Mouse (Mus musculus) small intestine, adult 2 months (tissue): Measurements from ENCODE around the gene St3gal4. TPM values are rescaled to one million over a fixed set of nuclear protein-coding genes. Genes with fewer than 3 reads are reported as not detected.
A peak's percentile ranks its signal among the peaks of the same experiment; 100 is the strongest.
"Not testable (repeated sequence)": the region's sequence is repeated elsewhere in the genome, so short reads cannot be mapped to it uniquely, and the experiment has no call there.

Source experiments
- H3K27ac ChIP-seq: fragments of 200-500 bp; 2 replicates; pipeline ENCODE4 v1.5.1; 2012; ENCODE audit warnings: low read depth, low read length, control low read depth, inconsistent platforms; ENCODE audit not compliant: insufficient read depth
- H3K27me3 ChIP-seq: fragments of 200-500 bp; 2 replicates; pipeline ENCODE4 v1.6.1; 2012; ENCODE audit warnings: mild to moderate bottlenecking, moderate library complexity, low read length, inconsistent platforms; ENCODE audit not compliant: control insufficient read depth, insufficient read depth
- H3K36me3 ChIP-seq: fragments of 200-500 bp; 2 replicates; pipeline ENCODE4 v1.6.1; 2012; ENCODE audit warnings: mild to moderate bottlenecking, low read length, control low read depth, inconsistent platforms; ENCODE audit not compliant: control insufficient read depth, insufficient read depth
- H3K4me1 ChIP-seq: fragments of 200-500 bp; 2 replicates; pipeline ENCODE4 v1.6.1; 2012; ENCODE audit warnings: low read length, inconsistent platforms, mixed read lengths; ENCODE audit not compliant: control insufficient read depth, insufficient read depth, insufficient read length
- H3K4me3 ChIP-seq: fragments of 200-500 bp; 2 replicates; pipeline ENCODE4 v1.5.1; 2012; ENCODE audit warnings: low read depth, mild to moderate bottlenecking, control low read depth, inconsistent platforms, low read length, moderate library complexity
- CTCF ChIP-seq: fragments of 200-500 bp; IDR thresholded peaks from 2 replicates; pipeline ENCODE4 v1.5.1; 2012; ENCODE audit warnings: low read depth, mild to moderate bottlenecking, control low read depth, inconsistent platforms, low read length, moderate library complexity, mixed read lengths; ENCODE audit not compliant: insufficient replicate concordance, insufficient read length; ENCODE audit errors: extremely low read depth
- POLR2A ChIP-seq: fragments of 200-500 bp; IDR thresholded peaks from 2 replicates; pipeline ENCODE4 v1.6.1; 2012; ENCODE audit warnings: low read depth, mild to moderate bottlenecking, control low read depth, inconsistent platforms, low read length, moderate library complexity
- WGBS: fragments of 180-500 bp; shearing (Covaris S2); methylation state at CpG from one replicate; pipeline ENCODE4 v1.1.7; 2018; 5-methylcytosine and 5-hydroxymethylcytosine counted together
- polyA plus RNA-seq: library from polyadenylated mRNA; depleted of rRNA; stranded (reverse); fragments of >200 nt; gene quantifications from 2 replicates; pipeline ENCODE4 v1.2.3, GENCODE M21; 2012

The St3gal4 gene
- polyA plus RNA-seq, 1 experiment: 354 TPM

DNA sequence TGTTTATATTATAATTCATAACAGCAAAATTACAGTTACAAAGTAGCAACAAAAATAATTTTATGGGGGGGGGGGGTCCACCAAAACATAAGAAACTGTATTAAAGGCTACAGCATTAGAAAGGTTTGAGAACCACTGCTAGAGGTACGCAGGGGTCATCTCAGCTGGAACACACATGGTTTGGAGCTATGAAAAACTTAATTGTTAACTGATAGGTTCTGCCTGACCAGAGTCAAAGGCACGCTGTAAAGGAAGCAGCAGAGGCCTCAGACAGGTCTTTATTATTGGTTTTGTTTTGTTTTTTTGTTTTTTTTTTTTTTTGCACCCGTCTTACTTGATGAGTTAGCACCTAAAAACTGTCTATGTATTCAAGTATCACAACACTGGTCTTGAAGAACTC lies 39.4 kb upstream of the St3gal4 start:
- TF ChIP-seq POLR2A (no peak), CTCF (no peak)
- WGBS: 94% methylated on average over 3 of the region's 3 CpGs
- no peaks in the 10 kb centered on the region for H3K36me3 ChIP-seq
- no peak overlapping the region for H3K4me3 ChIP-seq
- H3K27me3 ChIP-seq: no peaks in the 10 kb centered on the region
- no peak overlapping the region for H3K27ac ChIP-seq
- peaks cover 8% of the 10 kb centered on the region for H3K4me1 ChIP-seq

DNA sequence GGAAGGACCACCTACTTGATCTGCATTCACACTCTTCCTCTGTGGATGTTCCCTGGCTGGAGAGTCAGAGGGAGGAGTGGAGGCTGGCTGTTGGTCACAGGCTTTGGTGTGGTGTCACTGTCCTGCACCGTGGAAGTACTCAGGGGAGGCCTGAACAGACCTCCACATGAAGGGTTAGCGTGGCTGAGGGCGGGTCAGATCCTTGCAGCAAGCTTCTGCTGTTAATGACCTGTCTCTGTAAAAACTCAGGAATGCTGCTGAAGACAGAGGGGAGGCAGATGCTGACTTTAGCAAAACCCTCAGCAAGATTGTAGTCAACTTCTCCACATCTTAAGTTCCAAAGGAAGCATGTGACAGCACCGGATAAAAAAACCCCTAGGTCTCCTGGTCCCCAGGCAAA lies 37.8 kb upstream of the St3gal4 start:
- Histone ChIP-seq H3K36me3 (no peaks in the 10 kb centered on the region), H3K27ac (no peak overlapping the region; the same call in 1 of the 2 replicates), H3K4me3 (no peak overlapping the region), H3K4me1 (0 out of 2 replicates have a peak, but pooled peaks cover 3% of the 10 kb centered on the region), H3K27me3 (no peaks in the 10 kb centered on the region)
- WGBS: 81% methylated on average over 4 of the region's 4 CpGs
- TF ChIP-seq CTCF (no peak), POLR2A (no peak)

DNA sequence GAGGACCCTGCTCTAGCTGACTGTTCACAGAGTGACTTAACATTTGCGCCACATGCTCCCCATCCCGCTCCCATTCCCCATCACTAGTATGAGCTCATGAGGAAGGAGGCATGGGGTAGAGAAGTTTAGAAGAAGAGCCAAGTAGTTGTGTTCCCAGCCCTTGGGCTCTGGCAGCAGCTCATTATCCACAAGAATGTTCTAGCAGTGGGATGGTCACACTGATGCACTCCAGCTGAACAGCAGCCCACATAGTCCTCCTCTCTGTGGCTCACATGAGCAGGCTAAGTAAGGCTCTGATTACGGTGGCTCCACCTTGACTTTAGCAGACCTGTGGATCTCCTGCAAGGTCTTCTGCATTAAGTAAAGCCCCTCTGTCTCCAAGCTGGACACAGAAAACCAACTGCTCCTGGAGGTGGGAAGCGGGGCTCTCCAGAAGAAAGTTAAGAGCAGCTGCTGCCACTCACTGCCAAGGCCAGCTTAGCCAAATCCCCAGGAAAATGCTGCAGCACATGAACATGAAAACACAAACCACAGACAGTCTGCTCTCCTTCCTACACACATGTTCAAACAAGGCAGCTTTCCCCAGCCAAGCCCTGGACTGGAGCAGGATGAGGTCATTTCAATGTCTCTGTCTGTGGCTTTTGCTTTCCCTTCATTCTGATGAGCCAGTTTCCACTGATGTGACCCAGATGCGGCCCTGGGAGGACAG lies 37.1 kb upstream of the St3gal4 start:
- 88% methylated on average over 5 of the region's 5 CpGs for WGBS
- no peak overlapping the region for H3K4me3 ChIP-seq
- peak overlapping the region; percentile 33; the same call in 1 of the 2 replicates for H3K27ac ChIP-seq
- 0 out of 2 replicates have a peak, but pooled peaks cover 3% of the 10 kb centered on the region for H3K4me1 ChIP-seq
- TF ChIP-seq CTCF: no peak
- no peak for TF ChIP-seq POLR2A
- no peaks in the 10 kb centered on the region for H3K36me3 ChIP-seq
- no peaks in the 10 kb centered on the region for H3K27me3 ChIP-seq

DNA sequence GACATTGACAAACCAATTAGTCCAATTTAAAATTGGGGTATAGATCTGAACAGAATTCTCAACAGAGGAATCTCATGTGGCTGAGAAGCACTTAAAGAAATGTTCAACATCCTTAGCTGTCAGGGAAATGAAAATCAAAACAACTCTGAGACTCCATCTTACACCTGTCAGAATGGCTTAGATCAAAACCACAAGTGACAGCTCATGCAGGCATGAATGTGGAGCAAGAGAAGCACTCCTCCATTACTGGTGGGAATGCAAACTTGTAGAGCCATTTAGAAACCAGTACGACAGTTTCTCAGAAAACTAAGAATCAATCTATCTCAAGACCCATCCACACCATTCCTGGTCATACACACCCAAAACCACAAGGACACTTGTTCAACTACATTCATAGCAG lies 33.9 kb upstream of the St3gal4 start:
- Histone ChIP-seq H3K4me1 (peaks cover 5% of the 10 kb centered on the region; the same call in 1 of the 2 replicates), H3K4me3 (no peak overlapping the region), H3K27me3 (no peaks in the 10 kb centered on the region), H3K27ac (no peak overlapping the region), H3K36me3 (no peaks in the 10 kb centered on the region)
- TF ChIP-seq POLR2A: no peak
- TF ChIP-seq CTCF: no peak
- 95% methylated on average over 1 of the region's 1 CpGs for WGBS

DNA sequence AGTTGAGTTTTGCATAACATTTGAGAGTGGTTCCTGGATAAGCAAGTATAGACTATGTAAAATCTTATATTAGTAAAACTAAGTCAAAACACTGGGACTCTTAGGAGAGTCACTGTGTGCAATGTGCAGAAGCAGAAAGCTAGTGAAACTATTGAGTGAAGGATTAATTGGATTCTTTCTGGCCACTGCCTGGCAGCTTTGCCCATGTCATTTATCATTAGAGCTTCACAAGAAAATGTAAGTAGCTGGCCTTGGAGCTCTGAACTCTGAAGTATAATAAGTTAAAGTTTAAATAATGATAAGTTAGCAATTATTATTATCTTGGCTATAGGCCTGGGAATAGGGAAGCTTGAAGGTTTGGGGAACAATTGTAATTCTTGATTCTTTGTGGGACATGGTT lies 29.8 kb upstream of the St3gal4 start:
- not testable (repeated sequence) for H3K27me3 ChIP-seq, H3K27ac ChIP-seq, H3K36me3 ChIP-seq, H3K4me1 ChIP-seq, H3K4me3 ChIP-seq

DNA sequence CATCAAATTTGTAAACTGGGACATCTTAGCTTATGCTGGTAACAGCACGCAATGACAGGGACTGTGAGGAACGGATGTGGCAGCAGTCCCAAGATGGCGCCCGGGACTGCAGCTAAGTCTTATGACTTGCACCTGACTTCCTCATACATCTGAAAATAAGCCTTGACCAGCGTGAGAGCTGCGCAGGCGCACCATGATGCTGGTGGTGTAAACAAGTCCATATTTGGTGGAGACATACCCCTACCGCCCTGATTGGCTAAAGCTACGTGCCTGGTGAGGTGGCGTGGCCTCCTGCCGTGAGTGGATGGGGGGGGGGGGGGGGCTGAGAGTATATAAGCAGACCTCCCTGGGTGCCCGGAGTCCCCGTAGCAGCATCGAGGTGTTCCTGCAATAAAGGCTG lies 28.2 kb upstream of the St3gal4 start:
- H3K27ac ChIP-seq, H3K4me3 ChIP-seq, H3K27me3 ChIP-seq, H3K36me3 ChIP-seq, H3K4me1 ChIP-seq: not testable (repeated sequence)
- 99% methylated on average over 14 of the region's 14 CpGs for WGBS

DNA sequence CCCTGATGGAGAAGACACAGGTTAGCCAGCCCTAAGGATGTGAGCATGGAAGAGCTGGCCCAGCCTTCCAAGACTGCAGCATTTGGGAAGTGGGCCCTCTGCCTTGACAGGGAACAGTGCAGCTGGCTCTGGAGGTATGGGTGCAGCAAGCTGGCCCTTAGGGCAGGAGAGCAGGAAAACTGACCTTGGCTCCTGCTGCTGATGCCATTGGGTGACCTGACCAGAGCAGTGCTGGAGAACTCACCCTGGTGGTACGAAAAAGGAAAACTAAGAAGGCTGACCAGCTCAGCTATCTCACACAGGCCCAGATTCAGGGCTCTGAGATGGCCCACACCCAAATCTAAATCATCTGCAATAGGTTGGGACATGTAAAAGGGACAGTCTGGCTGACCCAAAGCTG lies 26.8 kb upstream of the St3gal4 start:
- Histone ChIP-seq H3K27me3 (no peaks in the 10 kb centered on the region), H3K4me3 (no peak overlapping the region), H3K36me3 (no peaks in the 10 kb centered on the region), H3K27ac (no peak overlapping the region), H3K4me1 (peaks cover 7% of the 10 kb centered on the region; the same call in 1 of the 2 replicates)
- 86% methylated on average over 1 of the region's 1 CpGs for WGBS
- TF ChIP-seq CTCF (no peak), POLR2A (no peak)

DNA sequence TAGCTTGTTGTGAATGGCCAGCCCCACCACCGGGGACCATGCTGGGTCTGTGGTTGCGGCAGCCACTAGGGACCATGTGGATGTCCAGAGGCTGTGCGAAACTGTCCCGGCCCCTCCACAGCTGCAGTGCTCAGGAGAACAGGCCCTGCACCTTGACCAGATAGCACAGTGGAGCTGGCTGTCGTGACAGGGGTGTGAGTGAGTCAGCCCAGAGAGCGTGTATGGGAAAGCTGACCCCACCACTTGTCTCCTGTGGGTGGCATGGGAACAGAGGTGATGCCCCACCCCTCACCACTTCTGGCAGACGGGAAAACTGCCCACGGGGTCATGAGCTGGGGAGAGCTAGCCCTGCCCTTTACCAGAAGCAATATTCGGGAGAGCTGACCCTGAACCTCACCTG lies 26.1 kb upstream of the St3gal4 start:
- WGBS: 88% methylated on average over 9 of the region's 9 CpGs

More for the DNA sequence above, 26.1 kb upstream of the St3gal4 start:
- no peak overlapping the region for H3K4me3 ChIP-seq
- no peaks in the 10 kb centered on the region for H3K36me3 ChIP-seq
- H3K27ac ChIP-seq: no peak overlapping the region
- TF ChIP-seq CTCF (no peak), POLR2A (no peak)
- no peaks in the 10 kb centered on the region for H3K27me3 ChIP-seq
- peaks cover 7% of the 10 kb centered on the region; the same call in 1 of the 2 replicates for H3K4me1 ChIP-seq
